Mouse (Mus musculus): ENCODE results near the gene Galntl6.
A peak's percentile ranks its signal among the peaks of the same experiment; 100 is the strongest.

Galntl6 gene

DNA sequence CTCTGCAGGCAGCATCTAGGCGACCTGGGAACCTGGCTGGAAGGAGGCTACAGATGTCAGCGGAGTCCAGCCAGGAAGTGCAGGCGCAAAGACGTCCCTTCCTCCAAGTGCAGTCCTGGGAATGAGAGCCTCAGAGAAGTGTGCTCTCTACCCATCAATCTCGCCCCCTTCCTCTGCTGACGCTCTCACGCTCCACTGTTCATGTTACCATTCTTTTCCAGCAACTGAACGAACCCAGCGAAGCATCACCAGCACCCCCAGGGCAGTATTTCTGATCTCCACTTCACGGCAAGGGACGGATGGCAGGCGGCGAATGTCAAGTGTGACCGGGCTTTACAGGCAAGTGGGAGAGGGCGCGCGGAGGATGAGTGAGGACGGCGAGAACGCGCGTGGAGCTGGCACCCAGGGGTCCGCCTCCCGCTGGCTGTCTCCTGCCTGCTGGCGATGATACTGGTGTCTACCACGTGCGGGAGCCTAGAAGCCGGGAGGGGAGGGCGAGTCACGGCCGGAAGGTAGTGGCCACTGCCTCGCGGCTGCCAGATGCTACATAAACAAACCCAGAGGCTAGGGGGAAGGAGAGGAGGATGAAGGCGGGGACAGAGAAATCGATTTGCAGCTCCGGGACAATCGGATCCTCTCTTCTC, at the start of gene Galntl6:
Gene Galntl6 (minus strand): TSS at position 445 of the 644 bp plus-strand sequence.
- DNase-seq, result peak; percentile 8

DNA sequence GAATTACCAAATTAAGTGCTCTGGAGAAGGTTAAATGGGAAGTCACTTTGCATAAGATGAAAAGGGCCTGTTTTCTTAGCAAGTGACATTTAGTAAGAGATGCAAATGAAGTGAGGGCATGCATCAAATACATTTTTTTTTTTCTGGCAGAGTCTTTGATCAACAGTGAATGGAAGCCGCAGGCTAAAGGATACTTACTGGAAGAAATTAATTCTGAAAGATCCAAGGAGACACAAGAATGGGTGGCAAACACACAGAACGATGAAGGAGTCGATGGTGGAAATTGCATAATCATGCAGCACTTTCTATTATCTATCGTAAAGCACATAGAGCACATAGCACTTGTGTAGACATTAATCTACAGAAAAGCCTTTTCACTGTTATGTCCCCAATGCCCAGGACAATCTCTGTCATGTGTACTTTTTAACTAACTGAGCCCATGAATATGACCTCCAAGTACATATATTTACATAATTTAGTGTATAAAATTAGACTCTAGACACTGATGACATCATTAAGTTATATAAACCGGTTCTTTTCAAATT, 44.8 kb upstream of the Galntl6 start:
- DNase-seq, result no peak

DNA sequence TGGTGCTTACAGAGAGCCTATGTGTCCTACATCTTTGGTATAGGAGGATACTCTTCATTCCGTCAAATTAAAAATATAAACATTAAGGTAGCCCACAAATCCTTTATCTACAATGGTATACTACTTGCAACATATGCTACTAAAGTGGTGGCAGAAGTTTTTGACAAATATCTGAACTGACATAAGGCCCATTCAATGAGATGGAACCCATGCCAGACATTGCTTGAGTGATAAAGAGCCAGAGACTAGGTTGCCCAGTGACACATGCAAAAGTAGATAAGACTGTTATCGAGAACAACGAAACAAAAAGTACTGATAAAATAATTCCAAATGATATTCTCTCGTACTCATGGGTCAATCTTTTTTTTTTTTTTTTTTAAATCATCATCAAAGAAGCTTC, 31.3 kb upstream of the Galntl6 start:
- no peak for DNase-seq

DNA sequence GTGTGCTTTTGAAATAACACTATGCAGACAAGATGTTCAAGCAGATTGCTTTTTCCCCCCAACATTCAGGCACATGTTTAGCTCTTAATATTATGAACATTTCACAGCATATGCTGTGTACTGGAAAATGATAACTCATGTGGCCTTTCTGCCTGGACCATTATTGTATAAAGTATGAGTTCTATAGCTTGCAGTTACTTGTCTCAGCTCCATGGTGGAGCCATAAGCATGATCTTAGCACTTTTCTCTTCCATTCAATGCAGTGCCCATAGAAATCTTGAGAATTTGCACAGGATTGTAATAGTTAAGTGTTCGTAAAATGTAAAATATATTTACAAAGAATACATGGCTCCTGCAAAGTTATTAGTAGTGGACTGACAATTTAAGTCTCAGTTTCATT, 18.6 kb upstream of the Galntl6 start:
- DNase-seq, result no peak

DNA sequence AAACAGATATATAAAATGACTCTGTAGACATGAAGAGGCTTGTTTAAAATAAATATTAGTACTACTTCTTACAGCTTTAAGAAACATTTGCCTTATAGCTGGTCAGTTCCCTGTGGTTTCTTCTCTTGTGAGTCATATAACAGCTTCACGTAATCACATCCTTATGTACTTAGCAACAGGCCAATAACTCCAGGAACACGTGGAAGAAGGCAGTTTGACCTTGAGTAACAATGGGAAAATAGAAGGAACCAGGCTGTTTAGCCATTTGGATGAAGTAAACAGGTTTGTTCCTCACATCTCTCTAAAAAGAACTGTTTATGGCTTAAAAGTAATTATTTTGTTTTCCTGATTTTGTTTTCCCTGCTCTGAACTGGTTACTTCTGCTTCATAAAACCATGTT, 2.7 kb upstream of the Galntl6 start:
- DNase-seq, result no peak

DNA sequence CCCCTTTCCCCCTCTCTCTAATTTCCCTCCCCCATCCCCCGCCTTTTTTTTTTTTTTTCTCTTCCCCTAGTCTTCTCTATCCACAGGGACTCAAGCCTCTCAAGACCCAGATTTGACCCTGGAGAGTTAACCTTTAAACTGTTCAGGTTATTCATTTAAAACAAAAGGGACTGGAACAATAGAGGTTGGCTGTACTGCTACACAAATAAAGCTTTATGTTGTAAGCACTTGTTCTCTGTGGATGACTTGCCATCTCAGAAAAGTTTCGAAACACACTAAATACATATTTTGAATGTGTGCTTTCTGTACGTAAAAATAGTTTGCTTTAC, 1.2 kb upstream of the Galntl6 start:
- no peak for DNase-seq

DNA sequence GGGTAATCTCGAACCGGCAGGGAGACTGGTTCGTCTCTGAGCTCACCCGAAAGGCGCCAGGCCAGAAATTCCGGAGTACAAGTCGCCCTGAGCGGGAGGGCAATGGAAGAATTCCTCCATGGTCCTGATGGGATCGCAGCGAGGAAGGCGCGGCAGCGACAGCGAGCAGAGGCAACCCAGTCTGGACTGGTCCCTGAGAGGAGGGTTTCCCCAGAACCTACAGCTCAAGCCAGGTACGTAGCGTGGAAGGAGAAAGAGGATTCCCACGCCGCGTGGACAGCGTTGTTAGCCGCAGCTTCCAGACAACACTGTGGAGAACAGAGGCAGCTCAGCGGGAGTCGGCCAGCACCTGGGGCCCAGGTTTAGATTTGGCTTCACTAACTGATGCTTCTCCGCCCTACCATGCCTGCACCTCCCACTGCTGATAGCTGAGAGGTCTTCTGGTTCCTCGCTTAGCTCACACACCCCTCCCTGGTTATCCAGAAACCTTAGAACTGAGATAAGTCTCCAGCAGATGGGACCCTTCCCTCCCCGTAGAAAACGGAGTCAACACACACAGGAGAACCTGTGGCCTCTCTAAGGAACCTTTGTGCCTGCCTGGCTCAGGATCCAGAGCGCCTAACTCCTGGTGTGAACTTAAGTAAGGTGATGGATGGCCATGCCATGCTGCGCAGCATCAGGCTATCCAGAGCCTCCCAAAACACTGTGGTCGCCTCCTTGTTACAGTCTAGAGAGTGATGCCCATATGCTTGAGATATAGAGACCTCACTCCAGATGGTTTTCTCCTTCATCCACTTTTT, 600 bp upstream of the Galntl6 start:
- peak; percentile 14 for DNase-seq

DNA sequence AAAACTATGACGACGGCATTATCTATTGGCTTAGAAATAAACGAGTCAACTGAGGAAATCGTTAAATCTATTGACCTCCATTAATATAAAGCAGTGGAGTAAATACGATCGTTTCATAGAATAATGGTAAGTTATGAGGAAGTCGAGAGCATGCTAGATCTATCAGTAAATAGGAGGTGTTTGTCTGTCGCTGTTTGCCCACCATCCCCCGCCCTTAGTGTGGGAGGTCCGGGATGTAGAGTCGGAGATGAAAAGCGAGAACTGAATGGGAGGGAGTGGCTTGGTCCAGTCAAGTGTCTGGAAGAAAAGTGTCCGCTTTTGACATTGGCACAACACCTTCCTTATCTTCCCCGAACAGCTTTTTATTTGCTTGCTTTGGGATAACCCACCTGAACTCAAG, 763 bp downstream of the Galntl6 start, which contains the start of gene BC030500:
Gene BC030500 (plus strand): TSS at position 79 of the 400 bp plus-strand sequence.
- no peak for DNase-seq

DNA sequence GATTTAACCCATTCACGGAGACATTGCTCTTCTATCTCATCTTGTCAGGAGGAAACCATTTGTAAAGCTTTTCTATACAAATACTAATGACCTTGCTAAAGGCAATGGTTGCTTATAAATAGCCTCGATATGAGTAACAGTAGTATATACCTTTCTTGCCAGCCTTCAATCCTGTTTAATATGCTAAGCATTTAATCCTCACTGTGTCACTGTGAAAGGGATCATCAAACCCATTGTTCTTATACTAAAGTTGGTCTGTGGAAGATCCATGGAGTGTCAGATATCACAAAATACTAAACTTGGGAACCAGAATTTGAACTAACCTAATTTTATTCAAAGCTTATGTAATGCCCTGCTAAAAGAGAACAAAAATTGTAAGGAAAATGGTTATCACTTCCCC, 8.0 kb downstream of the Galntl6 start:
- DNase-seq, result no peak

DNA sequence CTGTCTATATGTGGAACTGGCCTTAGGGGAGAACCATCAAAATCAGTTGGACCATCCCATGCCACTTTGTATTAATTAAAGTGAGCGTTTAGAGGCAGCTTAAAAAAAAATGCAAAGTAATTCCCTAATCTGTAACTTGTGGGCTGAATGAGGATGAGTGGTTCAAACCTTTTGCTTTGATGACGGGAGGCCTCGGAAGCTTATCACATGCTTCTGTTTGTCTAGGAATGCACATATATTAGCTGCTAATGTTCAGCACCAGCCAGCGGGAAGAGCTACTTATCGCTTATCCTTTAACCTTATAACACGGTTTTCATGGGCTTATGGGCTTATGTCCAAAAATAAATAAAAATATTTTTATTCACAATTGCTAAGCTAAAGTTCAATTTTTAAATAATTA, 16.5 kb downstream of the Galntl6 start:
- no peak for DNase-seq

DNA sequence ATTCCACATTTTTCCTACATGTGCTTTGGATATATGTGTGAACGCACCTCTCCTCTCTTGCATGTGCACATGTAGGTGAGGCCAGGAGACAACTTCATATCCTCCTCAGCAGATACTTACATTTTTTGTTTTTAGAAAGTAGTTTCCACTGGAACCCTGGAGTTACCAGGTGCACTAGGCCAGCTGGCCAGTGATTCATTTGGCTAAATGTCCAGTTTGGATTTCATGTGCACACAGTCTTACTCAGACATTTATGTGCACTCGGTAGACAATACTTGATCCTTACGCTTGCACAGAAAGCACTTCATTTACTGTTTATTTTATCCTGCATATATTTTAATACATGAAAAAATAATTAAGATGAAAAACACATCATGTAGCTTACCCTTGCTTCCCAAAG, 21.8 kb downstream of the Galntl6 start:
- DNase-seq, result no peak

DNA sequence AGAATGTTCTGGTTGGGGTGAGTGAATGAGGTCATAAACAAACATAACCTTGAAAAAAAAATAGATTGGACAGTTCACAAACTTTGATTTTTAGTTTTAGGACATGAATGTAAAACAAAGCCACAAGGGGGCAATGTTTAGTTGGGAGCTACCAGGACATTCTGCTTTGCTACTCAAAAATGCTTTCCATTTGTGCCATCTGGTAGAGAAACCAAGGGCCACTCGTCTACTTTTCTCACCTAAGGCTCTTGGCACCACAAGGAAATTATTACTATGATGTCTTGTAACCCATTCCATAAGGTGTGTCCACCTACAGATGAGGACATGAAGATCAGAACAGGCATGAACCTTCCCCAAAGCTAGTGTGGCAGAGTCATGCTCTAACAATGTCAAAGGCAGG, 26.0 kb downstream of the Galntl6 start:
- peak; percentile 6 for DNase-seq

DNA sequence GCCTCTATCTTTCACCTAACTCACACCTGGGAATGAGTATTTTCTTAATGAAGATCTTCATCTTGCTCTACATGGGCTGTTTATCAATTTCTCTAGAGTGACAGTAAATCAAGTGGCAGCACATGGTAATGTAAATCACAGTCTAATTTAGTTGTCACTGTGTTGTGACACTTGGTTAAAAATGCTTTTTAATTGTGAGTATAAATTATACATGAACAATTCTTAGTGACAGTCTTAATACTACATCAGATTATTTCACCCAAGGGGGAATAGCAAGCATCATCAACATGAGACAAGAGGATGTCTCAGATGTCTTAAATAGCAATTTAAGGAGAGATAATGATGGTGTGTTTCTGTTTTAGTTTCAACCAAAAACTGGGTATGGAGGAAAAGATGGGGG, 88.1 kb downstream of the Galntl6 start:
- no peak for DNase-seq

DNA sequence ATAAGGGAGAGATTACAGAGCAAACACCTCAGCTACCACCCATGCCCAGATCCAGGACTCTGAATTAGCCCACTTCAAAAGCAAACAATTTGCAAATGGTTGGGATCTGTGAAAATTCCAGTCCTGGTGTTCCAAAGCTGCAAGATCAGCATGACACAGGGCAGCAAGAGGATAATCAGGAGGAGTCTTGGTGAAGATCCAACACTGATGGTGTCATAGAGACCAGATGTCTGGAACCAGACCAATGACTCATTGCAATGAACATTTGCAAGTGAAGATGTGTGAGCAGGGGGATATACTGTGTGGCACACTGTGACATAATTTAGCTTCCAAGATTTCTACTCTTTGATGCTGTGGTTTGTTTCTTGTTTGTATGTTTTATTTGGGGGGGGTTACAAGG, 107.2 kb downstream of the Galntl6 start:
- no peak for DNase-seq

DNA sequence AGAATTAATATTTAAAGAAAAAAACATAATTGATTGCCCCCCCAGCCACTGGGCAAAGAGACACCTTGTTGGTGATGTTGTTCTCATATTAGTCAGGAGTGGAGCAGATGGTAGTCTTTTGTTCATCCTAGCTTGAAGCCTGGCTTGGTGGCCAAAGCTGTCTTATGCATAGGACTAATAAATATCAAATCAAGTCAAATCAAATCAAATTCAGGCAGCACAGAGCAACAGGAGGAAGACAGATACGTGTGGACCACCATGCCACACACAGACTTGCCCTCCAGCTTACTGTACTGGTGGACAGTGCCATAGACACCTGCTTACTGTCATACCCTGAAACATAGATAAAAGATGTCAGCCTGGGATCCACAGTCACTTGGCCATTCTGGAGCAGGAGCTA, 110.6 kb downstream of the Galntl6 start:
- DNase-seq, result no peak

DNA sequence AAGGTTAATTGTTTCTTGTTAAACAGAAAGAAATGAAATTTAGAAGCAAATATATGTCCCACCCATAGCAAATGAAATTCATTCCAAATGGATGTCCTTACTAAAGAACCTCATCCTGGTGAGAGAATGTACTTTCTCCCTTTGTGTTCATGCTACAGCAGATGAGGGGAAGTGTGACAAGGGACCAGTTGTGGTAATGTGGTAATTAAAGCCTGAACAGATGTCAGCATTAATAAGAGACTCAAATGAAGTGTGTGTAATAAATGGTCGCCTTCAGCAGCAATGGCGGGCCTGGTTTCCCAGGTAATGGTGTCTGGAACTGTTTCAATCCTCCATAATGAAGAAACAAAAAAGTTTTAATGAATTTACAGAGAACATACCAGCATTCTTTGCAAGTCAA, 158.7 kb downstream of the Galntl6 start:
- DNase-seq, result no peak

DNA sequence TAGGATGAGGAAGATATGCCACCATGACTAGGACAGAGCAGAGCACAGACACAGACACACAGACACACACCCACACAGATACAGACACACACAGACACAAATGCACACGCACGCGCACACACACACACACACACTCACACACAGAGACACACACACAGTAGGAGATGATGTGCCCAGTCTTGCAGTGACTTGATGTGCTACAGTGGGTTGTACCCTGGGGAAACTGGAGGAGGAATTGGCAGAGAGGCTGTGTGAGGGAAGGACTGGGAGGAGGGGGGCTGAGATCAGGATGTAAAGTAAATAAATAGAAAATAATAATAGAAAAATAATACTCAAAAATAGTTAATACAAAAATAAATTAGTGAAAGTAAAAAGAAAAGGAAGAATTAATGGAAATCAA, 174.5 kb downstream of the Galntl6 start:
- DNase-seq, result no peak

DNA sequence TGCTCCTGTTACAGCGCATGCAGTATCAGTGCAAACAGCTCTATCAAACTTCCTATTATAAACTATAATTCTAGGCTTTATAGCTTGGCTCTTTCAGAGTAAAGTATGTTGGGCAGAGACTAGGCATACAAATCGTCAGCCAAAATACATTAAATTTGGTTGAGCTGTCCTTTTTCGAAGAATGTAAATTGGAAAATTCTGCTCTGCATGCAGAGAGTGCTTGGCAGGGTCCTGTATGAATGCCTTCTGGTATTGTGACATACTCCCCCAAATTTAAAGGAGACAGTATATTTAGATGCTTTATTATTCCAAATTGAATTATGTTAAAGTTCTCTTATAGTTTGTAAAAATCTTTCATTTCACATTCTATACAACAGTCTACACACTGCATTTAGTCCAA, 220.7 kb downstream of the Galntl6 start:
- no peak for DNase-seq

DNA sequence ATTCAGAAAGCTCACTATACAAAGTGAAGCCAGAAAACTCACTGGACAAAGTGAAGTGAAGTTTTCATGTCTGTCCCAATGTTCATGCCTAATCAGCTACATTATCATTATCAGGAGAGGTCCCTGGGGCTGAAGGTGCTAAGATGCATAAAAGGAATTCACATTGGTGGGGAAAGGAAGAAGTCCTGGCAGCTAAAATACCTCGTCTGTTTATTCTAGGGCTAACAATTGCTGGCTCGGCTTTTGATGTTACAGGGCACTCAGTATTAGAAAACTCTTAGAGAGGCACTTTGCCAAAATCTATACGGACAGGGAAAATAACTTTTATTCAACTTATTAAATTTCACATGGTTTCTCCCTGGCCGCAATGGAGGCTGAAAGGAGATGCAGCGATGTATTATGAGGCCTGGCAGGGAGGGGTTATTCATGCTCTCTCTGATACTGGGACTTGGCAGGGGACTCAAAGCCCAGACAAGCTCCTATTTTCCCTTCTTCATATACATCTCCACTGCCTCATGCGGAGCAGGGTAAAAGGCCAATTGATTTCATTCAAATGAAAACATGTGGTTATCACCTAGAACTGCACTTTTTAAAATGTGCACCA, 234.5 kb downstream of the Galntl6 start:
- no peak for DNase-seq

DNA sequence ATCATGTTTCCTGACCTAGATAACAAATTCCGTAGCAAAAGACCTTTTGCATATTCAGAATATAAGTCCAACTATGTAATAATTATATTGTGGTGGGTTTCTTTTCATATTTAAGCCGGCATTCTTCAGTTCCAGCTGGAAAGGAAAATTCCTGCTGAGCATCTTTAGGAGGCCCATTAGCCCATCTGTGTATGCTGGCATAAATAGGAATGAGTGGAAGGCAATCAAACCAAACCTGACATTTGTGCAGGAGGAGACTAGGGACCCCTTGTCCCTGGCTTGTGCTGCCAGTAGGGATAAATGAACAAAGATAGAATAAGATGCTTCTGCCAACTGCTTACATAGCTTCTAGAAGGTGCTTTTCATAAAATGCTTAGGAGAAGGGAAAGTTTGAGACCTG, 243.4 kb downstream of the Galntl6 start:
- no peak for DNase-seq

DNA sequence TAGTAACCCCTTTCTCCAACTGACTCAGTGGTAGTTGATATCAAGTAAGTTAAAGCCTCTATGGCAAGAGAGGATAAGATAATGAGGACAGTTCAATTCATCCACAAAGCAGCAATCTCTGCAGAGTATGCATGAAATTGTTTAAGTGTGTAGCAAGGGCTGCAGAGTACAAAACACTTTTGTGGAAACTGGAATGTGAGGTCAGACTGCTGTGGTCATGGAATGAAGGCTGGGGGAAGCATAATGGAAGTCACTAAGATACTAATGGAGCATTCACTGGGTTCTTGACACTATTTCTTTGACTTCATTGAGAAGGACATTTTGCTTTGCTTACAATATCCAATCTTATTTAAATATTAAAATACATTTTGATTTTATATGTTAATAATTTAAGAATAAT, 252.4 kb downstream of the Galntl6 start:
- no peak for DNase-seq

DNA sequence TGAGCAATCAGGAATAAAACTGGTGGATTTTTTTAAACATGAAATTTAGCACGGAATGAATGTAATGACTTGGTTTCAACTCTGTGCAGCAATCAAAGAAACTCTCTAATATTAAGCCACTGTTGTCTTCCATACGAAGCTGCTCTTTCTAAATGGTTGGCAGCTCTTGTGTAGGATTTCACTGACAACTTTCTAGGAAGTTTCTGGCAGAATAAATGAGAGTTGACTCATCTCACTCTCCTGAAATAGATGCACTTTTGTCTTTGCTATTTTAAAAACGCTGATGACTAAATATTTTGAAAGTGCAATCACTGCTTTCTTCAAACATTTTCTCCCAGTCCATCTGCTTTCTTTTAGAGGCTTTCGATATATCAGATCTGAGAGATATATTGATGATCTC, 256.8 kb downstream of the Galntl6 start:
- DNase-seq, result no peak

DNA sequence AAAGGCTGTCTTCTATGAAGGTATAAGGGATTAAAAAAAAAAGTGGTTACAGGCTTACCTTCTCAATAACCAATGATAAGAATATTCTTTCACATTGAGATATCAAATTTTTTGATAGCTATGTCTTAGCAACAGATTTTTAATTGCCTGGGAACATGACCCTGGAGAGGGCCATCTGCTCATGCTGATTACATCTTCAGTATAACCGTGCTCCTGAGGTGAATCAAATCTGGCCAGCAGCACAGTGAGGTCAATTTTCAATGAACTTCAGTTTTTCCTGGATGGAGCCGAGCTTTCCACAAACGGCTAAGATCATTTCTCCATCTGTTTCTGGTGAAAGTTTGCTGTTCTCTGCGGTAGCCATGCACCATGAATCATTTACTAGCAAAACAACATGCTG, 306.0 kb downstream of the Galntl6 start:
- no peak for DNase-seq

DNA sequence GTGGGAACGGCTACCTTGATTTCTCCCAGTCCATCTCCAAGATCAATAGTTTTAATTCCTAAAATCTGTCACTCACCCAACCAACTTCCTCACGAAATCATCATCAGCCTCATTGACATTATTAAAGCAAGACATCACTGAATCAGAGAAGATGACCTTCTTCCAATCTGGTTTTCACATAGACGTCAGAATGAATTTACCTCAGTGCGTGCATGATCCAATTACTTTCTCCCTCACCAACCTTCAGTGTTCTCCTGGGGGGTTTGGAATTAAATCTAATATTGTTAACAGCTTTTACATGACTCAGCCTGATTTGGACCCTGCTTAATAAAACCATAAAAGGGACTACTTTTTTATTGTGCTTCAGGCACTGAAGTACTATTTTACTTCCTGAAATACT, 307.7 kb downstream of the Galntl6 start:
- no peak for DNase-seq
